Mouse (Mus musculus) stomach, embryonic 16.5 days (tissue): Measurements from ENCODE around the gene Pax7. TPM values are rescaled to one million over a fixed set of nuclear protein-coding genes. Genes with fewer than 3 reads are reported as not detected.
A peak's percentile ranks its signal among the peaks of the same experiment; 100 is the strongest.

Experiments
- ATAC-seq: fragments of 200-750 bp; cut with Nextera tagmentation; 2 replicates; pipeline ENCODE4 v1.8.0; 2017; ENCODE audit warnings: moderate number of reproducible peaks, moderate TSS enrichment; ENCODE audit not compliant: insufficient read depth, low FRiP score
- H3K27ac ChIP-seq: fragments of 300-500 bp; sonication (generic); 2 replicates; pipeline ENCODE4 v1.5.1; 2014; ENCODE audit warnings: low read length
- H3K27me3 ChIP-seq: fragments of 300-500 bp; sonication (generic); 2 replicates; pipeline ENCODE4 v1.6.1; 2014; ENCODE audit warnings: low read length, control low read depth, mixed read lengths; ENCODE audit not compliant: control insufficient read depth, insufficient read depth
- H3K36me3 ChIP-seq: fragments of 300-500 bp; sonication (generic); 2 replicates; pipeline ENCODE4 v1.6.1; 2014; ENCODE audit warnings: low read length; ENCODE audit not compliant: control insufficient read depth, insufficient read depth
- H3K4me1 ChIP-seq: fragments of 300-500 bp; sonication (generic); 2 replicates; pipeline ENCODE4 v1.6.1; 2014; ENCODE audit warnings: low read length, control low read depth, mixed read lengths; ENCODE audit not compliant: control insufficient read depth, insufficient read depth
- H3K4me2 ChIP-seq: fragments of 300-500 bp; sonication (generic); 2 replicates; pipeline ENCODE4 v1.6.1; 2014; ENCODE audit warnings: low read depth, low read length, mixed read lengths
- H3K4me3 ChIP-seq: fragments of 300-500 bp; sonication (generic); replicated peaks from 2 replicates; pipeline ENCODE4 v1.5.1; 2014; ENCODE audit warnings: mild to moderate bottlenecking, low read length
- H3K9ac ChIP-seq: fragments of 300-500 bp; sonication (generic); 2 replicates; pipeline ENCODE4 v1.6.1; 2014; ENCODE audit warnings: low read length
- H3K9me3 ChIP-seq: fragments of 300-500 bp; sonication (generic); replicated peaks from 2 replicates; pipeline ENCODE4 v1.6.1; 2016; ENCODE audit warnings: low read length, control low read depth; ENCODE audit not compliant: control insufficient read depth
- WGBS: fragments of 180-500 bp; shearing (Covaris S2); extraction: QIAGEN DNeasy Blood & Tissue Kit; methylation state at CpG from one replicate; pipeline ENCODE4 v1.1.7; 2014; 5-methylcytosine and 5-hydroxymethylcytosine counted together
- polyA plus RNA-seq: library from polyadenylated mRNA; unstranded; fragments of >200 nt; fragmentation: Nextera tagmentation; extraction: Ambion mirVana; gene quantifications from 2 replicates; pipeline ENCODE4 v1.2.1, GENCODE M21; 2015

Gene Pax7
- polyA plus RNA-seq, 1 experiment from 2014 or later: 0.08 TPM

GRCm38 (mm10) chr4:139716477-139717169, 116.7 kb downstream of the Pax7 start:
- Histone ChIP-seq H3K36me3 (no peaks in the 10 kb centered on the region), H3K27ac (no peak overlapping the region), H3K4me2 (no peak overlapping the region), H3K9ac (no peak overlapping the region), H3K9me3 (no peaks in the 10 kb centered on the region), H3K27me3 (no peaks in the 10 kb centered on the region), H3K4me3 (no peak overlapping the region), H3K4me1 (no peaks in the 10 kb centered on the region)
- WGBS: 80% methylated on average over 10 of the region's 10 CpGs
- ATAC-seq: peak; percentile 13; the same call in 1 of the 2 replicates

- Histone ChIP-seq H3K9ac (no peak overlapping the region), H3K36me3 (no peaks in the 10 kb centered on the region), H3K27ac (no peak overlapping the region), H3K27me3 (no peaks in the 10 kb centered on the region), H3K4me2 (no peak overlapping the region), H3K9me3 (no peaks in the 10 kb centered on the region), H3K4me3 (no peak overlapping the region), H3K4me1 (no peaks in the 10 kb centered on the region)
- WGBS: 40% methylated on average over 13 of the region's 13 CpGs
- ATAC-seq: no peak
Observed at GRCm38 (mm10) chr4:139715241-139715932, 117.9 kb downstream of the Pax7 start.

DNA sequence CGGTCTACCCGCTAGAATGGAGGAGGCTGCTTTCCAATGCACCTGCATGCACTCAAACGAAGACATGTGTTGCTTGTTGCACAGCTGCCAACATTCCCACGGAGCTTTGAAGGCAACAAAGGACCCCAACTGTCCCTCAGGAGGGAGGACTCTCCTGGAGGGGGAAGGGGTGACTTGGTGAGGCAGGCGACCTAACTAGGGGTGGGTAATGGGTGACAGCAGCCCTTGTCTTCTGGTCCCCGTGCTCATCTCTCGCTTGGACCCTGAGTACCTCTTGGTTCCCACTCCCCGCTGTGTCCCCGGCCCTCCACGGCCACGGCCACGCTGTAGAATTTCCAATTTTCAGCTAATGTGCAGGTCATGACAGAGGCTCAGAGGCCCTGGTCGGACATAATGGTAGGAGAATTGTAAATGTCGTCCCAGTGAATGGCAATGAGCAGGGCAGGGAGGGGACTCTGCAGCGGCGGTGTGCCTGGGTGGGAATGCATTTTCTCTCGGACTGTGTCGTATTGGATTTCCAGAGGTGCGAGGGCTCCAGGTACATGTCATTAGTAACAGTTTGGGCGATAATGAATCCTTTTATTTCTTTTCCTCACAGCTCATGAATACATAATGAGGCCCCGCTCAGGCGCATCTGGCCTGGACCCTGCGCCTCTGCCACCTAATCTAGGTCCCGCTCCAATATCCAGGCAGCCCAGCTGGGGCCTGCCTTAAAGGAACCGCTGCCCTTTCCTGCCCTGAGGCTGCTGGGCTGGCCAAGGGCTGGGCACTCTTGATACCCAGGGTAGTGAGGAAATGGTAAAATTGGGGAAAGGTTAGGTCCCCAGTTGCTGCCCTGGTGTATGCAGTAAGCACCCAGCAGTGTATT, 122.6 kb downstream of the Pax7 start:
- Histone ChIP-seq H3K27ac (no peak overlapping the region), H3K4me1 (no peaks in the 10 kb centered on the region), H3K4me3 (no peak overlapping the region), H3K36me3 (no peaks in the 10 kb centered on the region), H3K9me3 (no peaks in the 10 kb centered on the region), H3K9ac (no peak overlapping the region), H3K27me3 (no peaks in the 10 kb centered on the region), H3K4me2 (no peak overlapping the region)
- 49% methylated on average over 25 of the region's 25 CpGs for WGBS
- ATAC-seq: no peak

- no peaks in the 10 kb centered on the region for H3K9me3 ChIP-seq
- ATAC-seq: no peak
- no peak overlapping the region for H3K4me2 ChIP-seq
- H3K36me3 ChIP-seq: no peaks in the 10 kb centered on the region
- H3K4me1 ChIP-seq: no peaks in the 10 kb centered on the region
- H3K27ac ChIP-seq: no peak overlapping the region
- 62% methylated on average over 5 of the region's 5 CpGs for WGBS
- H3K4me3 ChIP-seq: no peak overlapping the region
- no peaks in the 10 kb centered on the region for H3K27me3 ChIP-seq
- no peak overlapping the region for H3K9ac ChIP-seq
Observed at GRCm38 (mm10) chr4:139705986-139706385, 127.3 kb downstream of the Pax7 start.

DNA sequence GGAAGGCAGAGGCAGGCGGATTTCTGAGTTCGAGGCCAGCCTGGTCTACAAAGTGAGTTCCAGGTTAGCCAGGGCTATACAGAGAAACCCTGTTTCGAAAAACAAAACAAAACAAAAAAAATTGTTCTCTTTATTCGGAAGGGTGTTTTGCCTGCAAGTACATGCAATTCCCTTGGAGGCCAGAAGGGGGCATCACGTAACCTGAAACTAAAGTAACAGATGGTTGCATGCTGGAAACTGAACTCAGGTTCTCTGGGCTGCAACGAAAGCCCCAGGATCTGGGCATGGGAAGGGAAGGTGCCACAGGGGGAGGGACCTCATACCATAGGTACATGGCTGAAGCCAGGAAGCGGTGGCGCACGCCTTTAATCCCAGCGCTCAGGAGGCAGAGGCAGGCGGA, 129.9 kb downstream of the Pax7 start:
- Histone ChIP-seq H3K36me3 (no peaks in the 10 kb centered on the region), H3K9ac (no peak overlapping the region), H3K27me3 (no peaks in the 10 kb centered on the region), H3K9me3 (no peaks in the 10 kb centered on the region), H3K27ac (no peak overlapping the region), H3K4me3 (no peak overlapping the region), H3K4me1 (no peaks in the 10 kb centered on the region), H3K4me2 (no peak overlapping the region)
- ATAC-seq: no peak
- 86% methylated on average over 11 of the region's 11 CpGs for WGBS

DNA sequence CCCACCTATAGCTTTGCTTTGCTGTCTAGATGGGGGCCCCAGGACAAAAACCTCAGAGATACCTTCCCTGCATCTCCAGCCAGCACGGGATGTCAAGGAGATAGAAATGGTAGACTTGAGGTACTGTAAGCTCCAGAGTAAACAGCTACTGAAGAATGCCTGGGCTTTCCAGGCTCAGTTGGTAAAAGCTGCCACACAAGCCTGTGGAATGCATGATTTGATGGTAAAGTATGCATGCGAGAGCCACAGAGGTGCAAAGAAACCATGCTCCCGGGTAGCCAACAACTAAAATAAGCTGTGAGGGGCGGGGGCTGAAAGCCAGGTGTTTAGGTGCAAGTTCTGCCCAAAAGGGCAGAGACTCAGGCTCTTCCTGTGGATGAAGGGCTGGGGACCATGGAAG, 130.4 kb downstream of the Pax7 start:
- Histone ChIP-seq H3K27ac (no peak overlapping the region), H3K27me3 (no peaks in the 10 kb centered on the region)
- 52% methylated on average over 4 of the region's 4 CpGs for WGBS

GRCm38 (mm10) chr4:139698602-139699001, 134.7 kb downstream of the Pax7 start:
- Histone ChIP-seq H3K27ac (no peak overlapping the region), H3K27me3 (no peaks in the 10 kb centered on the region), H3K9me3 (no peaks in the 10 kb centered on the region), H3K4me3 (no peak overlapping the region), H3K4me1 (no peaks in the 10 kb centered on the region), H3K4me2 (no peak overlapping the region), H3K9ac (no peak overlapping the region), H3K36me3 (no peaks in the 10 kb centered on the region)
- ATAC-seq: no peak
- 38% methylated on average over 8 of the region's 8 CpGs for WGBS

More for the DNA sequence above, 130.4 kb downstream of the Pax7 start:
- Histone ChIP-seq H3K4me1 (no peaks in the 10 kb centered on the region), H3K4me2 (no peak overlapping the region), H3K9ac (no peak overlapping the region), H3K4me3 (no peak overlapping the region), H3K9me3 (no peaks in the 10 kb centered on the region), H3K36me3 (no peaks in the 10 kb centered on the region)
- no peak for ATAC-seq

DNA sequence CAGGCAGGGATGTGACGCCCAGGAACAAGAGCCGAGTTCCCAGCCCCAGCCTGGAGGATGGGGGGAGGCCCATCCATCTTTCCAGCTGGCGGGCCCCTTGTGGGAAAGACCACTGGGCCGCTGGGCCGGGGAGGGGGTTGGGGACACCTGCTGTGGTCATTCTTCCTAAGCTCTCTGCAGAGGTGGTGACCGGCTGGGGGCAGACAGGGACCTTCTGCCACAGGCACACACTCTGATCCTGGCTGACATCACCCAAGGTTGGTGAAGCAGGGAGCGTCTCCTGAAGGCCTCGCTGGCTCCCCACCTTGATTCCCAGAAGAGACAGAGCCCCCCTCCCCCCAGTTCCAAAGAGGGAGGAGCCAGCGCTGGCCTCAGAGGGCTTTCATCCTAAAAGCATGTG, 135.6 kb downstream of the Pax7 start:
- no peak overlapping the region for H3K27ac ChIP-seq
- no peaks in the 10 kb centered on the region for H3K4me1 ChIP-seq
- H3K4me2 ChIP-seq: no peak overlapping the region
- H3K36me3 ChIP-seq: no peaks in the 10 kb centered on the region
- no peak overlapping the region for H3K9ac ChIP-seq
- no peak overlapping the region for H3K4me3 ChIP-seq
- no peaks in the 10 kb centered on the region for H3K9me3 ChIP-seq
- no peak for ATAC-seq
- no peaks in the 10 kb centered on the region for H3K27me3 ChIP-seq
- WGBS: 14% methylated on average over 9 of the region's 9 CpGs

- no peaks in the 10 kb centered on the region for H3K9me3 ChIP-seq
- H3K36me3 ChIP-seq: no peaks in the 10 kb centered on the region
- no peak overlapping the region for H3K27ac ChIP-seq
- no peak overlapping the region for H3K9ac ChIP-seq
- no peak overlapping the region for H3K4me2 ChIP-seq
- ATAC-seq: no peak
- no peaks in the 10 kb centered on the region for H3K27me3 ChIP-seq
- H3K4me1 ChIP-seq: peaks cover 4% of the 10 kb centered on the region; the same call in 1 of the 2 replicates
- H3K4me3 ChIP-seq: no peak overlapping the region
- WGBS: 47% methylated on average over 5 of the region's 5 CpGs
Observed at GRCm38 (mm10) chr4:139693315-139693714, 140.0 kb downstream of the Pax7 start.
